Mouse (Mus musculus): ENCODE data around the gene Ifna16. TPM values are rescaled to one million over a fixed set of nuclear protein-coding genes. Genes with fewer than 3 reads are reported as not detected.

The Ifna16 gene
- polyA plus RNA-seq, 1 experiment: not detected

DNA sequence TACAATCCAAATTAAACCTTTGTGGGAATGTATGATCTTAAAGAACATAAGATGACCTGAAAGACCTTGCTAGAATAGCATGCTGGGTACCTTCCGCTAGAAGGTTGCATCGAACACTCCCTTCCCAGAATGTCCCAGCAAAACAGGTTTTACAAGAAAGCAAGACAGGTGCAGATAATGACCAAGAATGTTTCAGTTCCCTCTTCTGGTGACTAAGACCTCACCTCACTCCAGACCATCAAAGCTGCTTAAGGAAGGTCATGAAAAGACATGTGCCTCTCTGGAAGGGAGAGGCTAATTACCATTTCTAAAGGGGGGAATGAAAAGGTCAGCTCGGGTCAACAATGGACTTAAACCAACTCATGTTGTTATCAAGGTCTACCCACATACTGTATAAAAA is 23.1 kb downstream of the Ifna16 start:
- no peak for DNase-seq (ENCODE audit: extremely low spot score in 1 of 2, low spot score in 1 of 2)

DNA sequence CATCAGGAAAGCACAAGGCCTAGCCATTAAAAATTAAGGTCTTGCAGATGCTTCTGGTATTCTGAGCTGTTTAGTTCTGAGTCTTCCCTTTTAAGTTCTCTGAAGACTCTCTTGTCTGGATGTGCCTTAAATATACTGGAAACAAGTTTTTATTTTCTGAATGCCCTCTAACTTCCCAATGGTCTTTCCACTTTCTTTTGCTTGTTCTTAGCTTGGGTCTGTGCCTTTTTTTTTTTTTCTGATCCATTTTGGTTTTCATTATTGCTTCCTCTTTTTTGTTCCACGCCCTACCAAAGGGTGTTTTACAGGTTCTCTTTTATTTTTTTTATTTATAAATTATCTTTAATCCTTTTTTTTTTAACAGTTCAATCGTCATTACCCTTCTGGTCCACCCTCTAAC is 32.4 kb downstream of the Ifna16 start, which contains the start of gene Ifna13:
TSS of gene Ifna13 (minus strand) at position 101 of the 400 bp plus-strand sequence.
- DNase-seq (ENCODE audit: extremely low spot score in 1 of 2, low spot score in 1 of 2): no peak

- no peak for DNase-seq (ENCODE audit: extremely low spot score in 1 of 2, low spot score in 1 of 2)
These were observed 34.2 kb downstream of the Ifna16 start for GRCm38 (mm10) chr4:88642526-88642925.

- peak; percentile 22 to 93 for DNase-seq (ENCODE audit: extremely low spot score in 1 of 2, low spot score in 1 of 2)
These were observed 35.5 kb downstream of the Ifna16 start for GRCm38 (mm10) chr4:88641077-88641831.

DNA sequence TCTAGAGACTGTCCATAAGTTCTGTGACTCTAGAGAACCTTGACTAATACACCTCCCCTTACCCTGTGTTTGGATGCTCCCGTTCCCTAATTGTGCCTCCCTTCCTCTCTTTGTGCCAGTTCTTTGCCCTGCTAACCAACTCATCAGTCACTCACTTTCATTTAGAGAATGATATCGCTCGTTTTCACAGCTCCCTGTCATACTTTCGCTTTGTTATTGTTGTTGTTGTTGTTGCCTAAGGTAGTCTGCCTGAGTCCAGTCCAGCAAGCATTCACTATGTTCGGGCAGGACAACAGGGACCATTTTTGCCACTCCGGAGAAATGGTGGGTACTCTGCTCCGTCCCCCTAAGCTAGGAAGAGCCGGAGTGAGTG is 36.0 kb downstream of the Ifna16 start:
- DNase-seq (ENCODE audit: extremely low spot score in 1 of 2, low spot score in 1 of 2): no peak

GRCm38 (mm10) chr4:88634311-88634710 is 42.4 kb downstream of the Ifna16 start, which contains the start of gene C87499:
Gene C87499, minus strand, starts transcription at chr4:88634411.
- no peak for DNase-seq (ENCODE audit: extremely low spot score in 1 of 2, low spot score in 1 of 2)

Other genes with a start within 250 kb of the Ifna16 start
- 1.2 and 1.8 TPM in 2 replicates for gene Hacd4, start 238.0 kb downstream of the Ifna16 start, polyA plus RNA-seq (2012; rRNA removed)
- gene Ifnb1, start 154.2 kb downstream of the Ifna16 start, polyA plus RNA-seq (2012; rRNA removed): not detected in 2 replicates
- not detected in 2 replicates for gene Ifna15, start 118.7 kb downstream of the Ifna16 start, polyA plus RNA-seq (2012; rRNA removed)
- gene Ifna14, start 105.1 kb downstream of the Ifna16 start, polyA plus RNA-seq (2012; rRNA removed): not detected in 2 replicates
- gene Ifna9, start 84.5 kb downstream of the Ifna16 start, polyA plus RNA-seq (2012; rRNA removed): not detected in 2 replicates
- not detected in 2 replicates for gene Ifna12, start 73.5 kb downstream of the Ifna16 start, polyA plus RNA-seq (2012; rRNA removed)
- gene C87499, start 42.5 kb downstream of the Ifna16 start, polyA plus RNA-seq (2012; rRNA removed): not detected in 2 replicates
- gene Ifna13, start 32.5 kb downstream of the Ifna16 start, polyA plus RNA-seq (2012; rRNA removed): not detected in 2 replicates
- gene Ifna2, start 7.0 kb upstream of the Ifna16 start, polyA plus RNA-seq (2012; rRNA removed): not detected in 2 replicates
- gene Ifnab, start 14.4 kb upstream of the Ifna16 start, polyA plus RNA-seq (2012; rRNA removed): not detected in 2 replicates
- gene Gm26566, start 44.9 kb upstream of the Ifna16 start, polyA plus RNA-seq (2012; rRNA removed): 0.80 and 1.0 TPM in 2 replicates
- gene Klhl9, start 45.5 kb upstream of the Ifna16 start, polyA plus RNA-seq (2012; rRNA removed): 43.0 and 47.0 TPM in 2 replicates
- not detected in 2 replicates for gene Gm13271, start 77.9 kb upstream of the Ifna16 start, polyA plus RNA-seq (2012; rRNA removed)
- not detected in 2 replicates for gene Gm13283, start 83.2 kb upstream of the Ifna16 start, polyA plus RNA-seq (2012; rRNA removed)
- gene Gm13290, start 96.9 kb upstream of the Ifna16 start, polyA plus RNA-seq (2012; rRNA removed): not detected in 2 replicates
- not detected in 2 replicates for gene Gm13289, start 100.0 kb upstream of the Ifna16 start, polyA plus RNA-seq (2012; rRNA removed)
- not detected in 2 replicates for gene Gm13272, start 102.9 kb upstream of the Ifna16 start, polyA plus RNA-seq (2012; rRNA removed)
- not detected in 2 replicates for gene Ifnz, start 105.2 kb upstream of the Ifna16 start, polyA plus RNA-seq (2012; rRNA removed)
- not detected in 2 replicates for gene Gm13276, start 108.8 kb upstream of the Ifna16 start, polyA plus RNA-seq (2012; rRNA removed)
- not detected in 2 replicates for gene Gm13277, start 111.7 kb upstream of the Ifna16 start, polyA plus RNA-seq (2012; rRNA removed)
- not detected in 2 replicates for gene Gm13278, start 114.6 kb upstream of the Ifna16 start, polyA plus RNA-seq (2012; rRNA removed)
- gene Gm13275, start 117.6 kb upstream of the Ifna16 start, polyA plus RNA-seq (2012; rRNA removed): not detected in 2 replicates
- gene Gm13279, start 120.5 kb upstream of the Ifna16 start, polyA plus RNA-seq (2012; rRNA removed): not detected in 2 replicates
- gene Gm13285, start 122.7 kb upstream of the Ifna16 start, polyA plus RNA-seq (2012; rRNA removed): not detected in 2 replicates
- gene Gm13287, start 126.3 kb upstream of the Ifna16 start, polyA plus RNA-seq (2012; rRNA removed): not detected in 2 replicates
- gene Gm13288, start 128.6 kb upstream of the Ifna16 start, polyA plus RNA-seq (2012; rRNA removed): not detected in 2 replicates
- gene Ifna7, start 139.3 kb upstream of the Ifna16 start, polyA plus RNA-seq (2012; rRNA removed): not detected in 2 replicates
- not detected in 2 replicates for gene Ifna11, start 143.0 kb upstream of the Ifna16 start, polyA plus RNA-seq (2012; rRNA removed)
- gene Ifna6, start 150.5 kb upstream of the Ifna16 start, polyA plus RNA-seq (2012; rRNA removed): not detected in 2 replicates
- not detected in 2 replicates for gene Ifna5, start 158.6 kb upstream of the Ifna16 start, polyA plus RNA-seq (2012; rRNA removed)
- gene Ifna4, start 164.9 kb upstream of the Ifna16 start, polyA plus RNA-seq (2012; rRNA removed): not detected in 2 replicates
- gene Ifna1, start 173.2 kb upstream of the Ifna16 start, polyA plus RNA-seq (2012; rRNA removed): not detected in 2 replicates
- not detected in 2 replicates for gene Ifne, start 203.3 kb upstream of the Ifna16 start, polyA plus RNA-seq (2012; rRNA removed)

Measured in frontal cortex, adult 2 months (tissue).